Mouse (Mus musculus): ENCODE results near the gene Best3. TPM values are rescaled to one million over a fixed set of nuclear protein-coding genes. Genes with fewer than 3 reads are reported as not detected.

The Best3 gene
- not detected for polyA plus RNA-seq (2017; shearing (Covaris generic))

DNA sequence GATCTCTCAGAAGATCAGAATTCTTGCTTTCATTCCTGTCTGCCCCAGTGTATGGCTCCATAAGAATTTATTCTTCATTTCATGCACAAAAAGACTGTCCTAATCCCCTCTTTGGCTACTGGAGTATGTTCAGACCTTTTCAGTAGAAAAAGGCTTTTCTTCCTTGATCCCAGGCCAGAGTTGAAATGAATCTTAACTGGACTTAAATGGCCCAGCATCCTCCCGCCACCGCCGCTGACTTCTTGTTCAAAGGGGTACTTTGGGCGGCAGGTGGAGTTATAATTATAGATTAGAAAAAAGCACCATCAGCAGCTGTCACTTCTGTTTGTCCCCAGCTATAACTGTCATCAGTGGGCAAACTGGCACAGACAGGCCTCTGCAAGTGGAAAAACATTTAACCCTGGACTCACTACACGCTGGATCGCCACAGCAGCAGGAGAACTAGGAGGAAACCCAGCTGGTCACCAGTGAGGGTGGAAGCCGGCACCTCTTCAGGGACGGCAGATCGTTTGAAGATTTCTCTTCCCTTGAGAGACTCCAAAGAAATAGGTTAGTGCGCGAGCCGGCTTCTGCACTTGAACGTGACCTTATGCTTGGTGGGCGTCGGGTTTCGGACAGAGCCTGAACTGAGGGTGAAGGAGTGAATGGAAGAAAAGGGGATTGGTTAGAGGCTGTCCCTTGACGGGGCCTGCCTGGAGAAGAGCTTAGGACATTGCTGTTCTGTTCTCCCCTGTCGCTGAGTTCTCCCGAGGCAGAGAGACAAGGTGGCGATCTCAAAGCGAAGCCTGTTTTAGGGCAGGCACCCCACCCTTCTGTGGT is at the start of gene Best3:
Best3 (plus strand) TSS at position 51 of the 819 bp plus-strand sequence.

DNA sequence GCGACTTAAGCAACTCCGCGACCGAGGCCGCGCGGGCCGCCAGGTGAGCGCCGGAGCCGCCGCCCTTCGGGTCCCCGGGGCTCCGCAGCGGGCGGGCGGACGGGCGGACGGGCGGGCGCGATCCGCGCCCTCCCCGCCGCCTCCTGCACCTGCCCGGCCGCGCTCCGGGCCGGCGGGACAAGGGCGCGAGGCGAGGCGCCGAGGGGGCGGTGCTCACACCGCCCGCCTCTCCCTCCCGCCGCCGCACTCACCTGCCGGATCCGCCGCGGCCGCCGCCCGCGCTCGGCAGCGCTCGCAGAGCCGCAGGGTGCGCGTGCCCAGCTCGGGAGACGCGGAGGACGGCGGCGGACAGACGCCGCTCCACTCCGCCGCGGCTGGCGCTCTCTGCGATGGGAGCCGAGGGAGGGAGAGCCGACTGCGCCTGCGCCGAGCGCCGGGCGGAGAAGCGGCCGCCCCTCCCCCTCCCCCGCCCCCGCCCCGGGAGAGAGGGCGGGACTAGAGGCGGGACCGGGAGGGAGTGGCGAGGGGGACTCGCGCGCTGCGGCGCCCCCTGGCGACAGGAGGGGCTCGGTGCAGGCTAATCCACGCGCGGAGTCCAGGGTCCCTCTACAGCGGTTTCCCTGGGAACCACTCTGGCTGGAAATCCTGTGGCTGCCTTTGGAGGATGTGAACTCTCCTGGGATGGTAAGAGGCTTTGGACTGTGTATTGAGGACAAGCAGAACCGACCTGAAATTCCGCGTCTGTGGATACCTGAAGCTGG is 35.9 kb upstream of the Best3 start, which contains the start of gene Rab3ip:
Rab3ip (minus strand) TSS at position 761 of the 761 bp plus-strand sequence.

DNA sequence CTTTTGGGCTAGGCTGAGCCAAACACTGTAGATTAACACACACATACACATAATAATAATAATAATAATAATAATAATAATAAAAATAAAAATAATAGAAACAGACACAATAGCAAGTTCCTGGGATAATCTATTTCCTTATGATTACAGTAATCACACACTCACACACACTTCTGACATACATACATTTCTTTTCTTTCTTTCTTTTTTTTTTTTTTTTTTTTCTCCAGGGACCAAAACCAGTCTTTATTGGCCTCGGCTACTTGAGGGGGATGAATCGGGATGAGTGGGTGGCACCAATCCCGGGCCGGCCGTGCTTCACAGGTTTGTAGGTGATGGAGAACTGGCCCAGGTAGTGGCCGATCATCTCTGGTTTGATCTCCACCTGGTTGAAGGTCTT is 13.6 kb upstream of the Best3 start, which contains the start of gene Gm10271:
Gm10271 (minus strand) TSS at position 101 of the 400 bp plus-strand sequence.

DNA sequence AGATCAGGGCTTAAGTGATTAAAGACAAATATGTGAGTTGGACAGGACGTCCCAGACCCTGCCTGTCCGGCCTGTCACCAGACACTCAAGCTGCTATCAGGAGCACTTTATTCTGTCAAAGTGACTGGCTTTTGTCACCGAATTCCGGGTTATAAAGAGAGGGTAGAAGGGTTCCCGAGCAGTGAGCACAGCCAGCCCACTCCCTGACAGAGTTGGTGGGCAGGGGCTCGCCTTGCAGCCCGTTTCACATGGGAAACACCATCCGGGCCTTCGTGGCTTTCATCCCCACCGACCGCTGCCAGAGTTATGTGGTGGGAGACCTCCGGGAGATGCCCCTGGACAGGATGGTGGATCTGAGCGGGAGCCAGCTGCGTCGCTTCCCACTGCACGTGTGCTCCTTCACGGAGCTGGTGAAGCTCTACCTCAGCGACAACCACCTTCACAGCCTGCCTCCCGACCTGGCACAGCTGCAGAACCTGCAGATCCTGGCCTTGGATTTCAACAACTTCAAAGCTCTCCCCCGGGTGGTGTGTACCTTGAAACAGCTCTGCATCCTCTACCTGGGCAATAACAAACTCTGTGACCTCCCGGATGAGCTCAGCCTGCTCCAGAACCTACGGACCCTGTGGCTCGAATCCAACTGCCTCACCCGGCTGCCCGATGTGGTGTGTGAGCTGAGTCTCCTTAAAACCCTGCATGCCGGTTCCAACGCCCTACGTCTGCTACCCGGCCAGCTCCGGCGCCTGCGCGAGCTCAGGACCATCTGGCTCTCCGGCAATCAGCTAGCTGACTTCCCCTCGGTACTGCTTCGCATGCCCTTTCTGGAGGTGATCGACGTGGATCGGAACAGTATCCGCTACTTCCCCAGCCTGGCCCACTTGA is 59.3 kb downstream of the Best3 start, which contains the start of gene Lrrc10:
Lrrc10 (plus strand) TSS at position 167 of the 882 bp plus-strand sequence.

DNA sequence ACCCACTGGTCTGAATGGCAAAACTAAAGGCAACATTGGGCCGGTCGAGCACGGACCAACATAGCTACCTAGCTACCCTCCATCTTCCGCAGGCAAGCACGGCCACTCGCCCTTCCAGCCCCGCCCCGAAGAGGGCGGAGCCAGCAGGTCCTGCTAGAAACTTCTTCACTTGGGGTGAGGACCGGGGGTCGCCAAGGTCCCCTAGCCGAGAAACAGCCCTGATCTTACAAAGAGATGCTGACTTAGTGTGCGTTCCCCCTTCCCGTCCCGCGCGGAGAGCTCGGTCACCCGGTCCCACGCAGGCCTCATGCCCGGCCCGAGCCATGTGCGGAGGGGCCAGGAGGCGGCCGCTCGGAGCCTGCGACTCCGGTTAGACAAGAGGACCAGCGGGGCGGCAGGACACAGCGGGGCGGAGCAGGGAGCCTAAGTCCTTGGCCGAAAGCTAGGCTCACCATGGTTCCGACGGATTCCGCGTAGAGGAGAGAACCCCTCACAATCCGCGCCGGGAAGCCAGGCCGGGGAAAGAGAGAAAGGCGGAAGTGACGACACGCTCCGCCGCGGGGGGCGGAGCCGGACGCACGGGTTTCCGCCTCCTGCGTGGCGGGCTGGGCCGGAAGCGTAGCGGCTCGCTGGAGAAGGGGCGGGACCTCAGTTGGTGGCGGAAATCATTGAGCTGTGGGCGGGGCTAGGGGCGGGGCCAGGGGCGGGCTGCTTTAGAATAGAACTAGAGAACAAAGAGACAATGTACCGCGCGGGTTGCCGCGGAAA is 77.3 kb downstream of the Best3 start, which contains the start of gene Cct2:
Cct2 (minus strand) TSS at position 561 of the 768 bp plus-strand sequence.

Other genes with a start within 250 kb of the Best3 start
- gene Myrfl, start 89.4 kb upstream of the Best3 start, polyA plus RNA-seq (2017; shearing (Covaris generic)), result not detected
- gene Rab3ip, start 35.5 kb upstream of the Best3 start, polyA plus RNA-seq (2017; shearing (Covaris generic)), result 20.2 TPM
- not detected for gene Gm10271, start 13.7 kb upstream of the Best3 start, polyA plus RNA-seq (2017; shearing (Covaris generic))
- gene Lrrc10, start 59.0 kb downstream of the Best3 start, polyA plus RNA-seq (2017; shearing (Covaris generic)), result not detected
- gene Cct2, start 77.5 kb downstream of the Best3 start, polyA plus RNA-seq (2017; shearing (Covaris generic)), result 192 TPM
- 33.4 TPM for gene Frs2, start 162.2 kb downstream of the Best3 start, polyA plus RNA-seq (2017; shearing (Covaris generic))
- gene Yeats4, start 238.2 kb downstream of the Best3 start, polyA plus RNA-seq (2017; shearing (Covaris generic)), result 53.9 TPM